Mouse (Mus musculus): Measurements from ENCODE around the gene Zglp1. TPM values are rescaled to one million over a fixed set of nuclear protein-coding genes. Genes with fewer than 3 reads are reported as not detected.

Zglp1 gene
- total RNA-seq, 1 experiment: 1.3 TPM

- in situ Hi-C loops (cut with MboI; ENCODE audit: low sequenced_read_pairs in 2 of 2, unreplicated experiment in 2 of 2): no loop called here
- no peak for DNase-seq (ENCODE audit: low read depth, low spot score)
- TF ChIP-seq ZC3H11A (IDR thresholded peaks at IDR 0.05; ENCODE audit: borderline replicate concordance, low read depth, low read length): no peak
- no peak for TF ChIP-seq MAFK (IDR thresholded peaks at IDR 0.05; ENCODE audit: insufficient read depth, low read depth, low read length)
- Histone ChIP-seq H3K4me3 (ENCODE audit: insufficient read depth in 1 of 2, low read depth in 1 of 2, low read length in 2 of 2, poor library complexity in 1 of 2, severe bottlenecking in 1 of 2) (no peak overlapping the region), H3K27ac (ENCODE audit: insufficient read depth, low read depth, low read length, poor library complexity, severe bottlenecking) (no peak overlapping the region), H3K9ac (ENCODE audit: insufficient read depth, low read depth, low read length, poor library complexity, severe bottlenecking) (no peak overlapping the region), H3K9me3 (ENCODE audit: control insufficient read depth, insufficient read depth, low read depth, low read length) (no peaks in the 10 kb centered on the region), H3K36me3 (ENCODE audit: control insufficient read depth, insufficient read depth, low read length, poor library complexity, severe bottlenecking) (no peaks in the 10 kb centered on the region), H3K4me1 (ENCODE audit: control insufficient read depth in 2 of 2, insufficient read depth in 2 of 2, low read length in 2 of 2, poor library complexity in 1 of 2) (peaks cover 0 to 15% of the 10 kb centered on the region in 2 experiments; a peak in 2 of 4 replicates)
These were observed 33.7 kb upstream of the Zglp1 start for GRCm38 (mm10) chr9:21100447-21101161.

DNA sequence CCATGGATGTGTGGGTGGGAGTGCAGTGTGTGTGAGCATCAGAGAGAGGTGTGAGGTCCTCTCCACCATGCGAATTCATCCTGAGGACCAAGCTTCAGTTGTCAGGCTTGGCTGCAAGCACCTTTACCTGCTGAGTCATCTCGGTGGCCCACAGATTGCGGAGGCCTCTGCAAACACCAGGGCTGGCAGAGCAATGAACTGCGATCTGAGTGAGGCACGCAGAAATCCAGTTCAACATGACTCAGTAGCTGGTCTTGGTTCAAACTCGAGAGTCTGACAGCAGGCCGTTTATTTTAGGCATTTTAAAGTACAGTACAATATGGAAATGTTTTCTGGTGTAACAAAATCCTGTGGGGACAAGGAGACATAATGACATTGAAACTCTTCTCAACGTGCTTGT lies 30.9 kb upstream of the Zglp1 start:
- TF ChIP-seq CHD2 (IDR thresholded peaks at IDR 0.05; ENCODE audit: low read depth, low read length) (no peak), HCFC1 (IDR thresholded peaks at IDR 0.05; ENCODE audit: borderline replicate concordance, insufficient read depth, low read length) (no peak), ZC3H11A (IDR thresholded peaks at IDR 0.05; ENCODE audit: borderline replicate concordance, low read depth, low read length) (no peak)
- in situ Hi-C loops (cut with MboI; ENCODE audit: low sequenced_read_pairs in 2 of 2, unreplicated experiment in 2 of 2): no loop called here
- H3K9ac ChIP-seq (ENCODE audit: insufficient read depth, low read depth, low read length, poor library complexity, severe bottlenecking): no peak overlapping the region

GRCm38 (mm10) chr9:21095958-21096357 lies 29.1 kb upstream of the Zglp1 start:
- H3K9me3 ChIP-seq (ENCODE audit: control insufficient read depth, insufficient read depth, low read depth, low read length): no peaks in the 10 kb centered on the region
- in situ Hi-C loops (cut with MboI; ENCODE audit: low sequenced_read_pairs in 2 of 2, unreplicated experiment in 2 of 2): no loop called here
- H3K36me3 ChIP-seq (ENCODE audit: control insufficient read depth, insufficient read depth, low read length, poor library complexity, severe bottlenecking): peaks cover 3% of the 10 kb centered on the region; the same call in 1 of the 2 replicates
- no peak overlapping the region for H3K27ac ChIP-seq (ENCODE audit: insufficient read depth, low read depth, low read length, poor library complexity, severe bottlenecking)
- H3K9ac ChIP-seq (ENCODE audit: insufficient read depth, low read depth, low read length, poor library complexity, severe bottlenecking): no peak overlapping the region
- no peak for DNase-seq (ENCODE audit: low read depth, low spot score)
- H3K4me1 ChIP-seq (ENCODE audit: control insufficient read depth in 2 of 2, insufficient read depth in 2 of 2, low read length in 2 of 2, poor library complexity in 1 of 2): peaks cover 2 to 15% of the 10 kb centered on the region in 2 experiments; a peak in 3 of 4 replicates
- TF ChIP-seq CHD2 (IDR thresholded peaks at IDR 0.05; ENCODE audit: low read depth, low read length): no peak
- H3K4me3 ChIP-seq (ENCODE audit: insufficient read depth in 1 of 2, low read depth in 1 of 2, low read length in 2 of 2, poor library complexity in 1 of 2, severe bottlenecking in 1 of 2): no peak overlapping the region

More for the DNA sequence above, 30.9 kb upstream of the Zglp1 start:
- Histone ChIP-seq H3K9me3 (ENCODE audit: control insufficient read depth, insufficient read depth, low read depth, low read length) (no peaks in the 10 kb centered on the region), H3K4me1 (ENCODE audit: control insufficient read depth in 2 of 2, insufficient read depth in 2 of 2, low read length in 2 of 2, poor library complexity in 1 of 2) (peaks cover 0 to 15% of the 10 kb centered on the region in 2 experiments; a peak in 2 of 4 replicates), H3K4me3 (ENCODE audit: insufficient read depth in 1 of 2, low read depth in 1 of 2, low read length in 2 of 2, poor library complexity in 1 of 2, severe bottlenecking in 1 of 2) (no peak overlapping the region), H3K27ac (ENCODE audit: insufficient read depth, low read depth, low read length, poor library complexity, severe bottlenecking) (no peak overlapping the region), H3K36me3 (ENCODE audit: control insufficient read depth, insufficient read depth, low read length, poor library complexity, severe bottlenecking) (peaks cover 3% of the 10 kb centered on the region; the same call in 1 of the 2 replicates)
- no peak for DNase-seq (ENCODE audit: low read depth, low spot score)

- DNase-seq (ENCODE audit: low read depth, low spot score): no peak
- H3K4me3 ChIP-seq (ENCODE audit: insufficient read depth in 1 of 2, low read depth in 1 of 2, low read length in 2 of 2, poor library complexity in 1 of 2, severe bottlenecking in 1 of 2): no peak overlapping the region
- H3K27ac ChIP-seq (ENCODE audit: insufficient read depth, low read depth, low read length, poor library complexity, severe bottlenecking): no peak overlapping the region
- peaks cover 2 to 6% of the 10 kb centered on the region in 2 experiments; a peak in 3 of 4 replicates for H3K4me1 ChIP-seq (ENCODE audit: control insufficient read depth in 2 of 2, insufficient read depth in 2 of 2, low read length in 2 of 2, poor library complexity in 1 of 2)
- TF ChIP-seq ZNF384 (IDR thresholded peaks at IDR 0.05; ENCODE audit: low read depth, low read length): no peak
- no peak for TF ChIP-seq CHD2 (IDR thresholded peaks at IDR 0.05; ENCODE audit: low read depth, low read length)
- TF ChIP-seq HCFC1 (IDR thresholded peaks at IDR 0.05; ENCODE audit: borderline replicate concordance, insufficient read depth, low read length): no peak
- TF ChIP-seq ZC3H11A (IDR thresholded peaks at IDR 0.05; ENCODE audit: borderline replicate concordance, low read depth, low read length): no peak
- no peak for TF ChIP-seq MAFK (IDR thresholded peaks at IDR 0.05; ENCODE audit: insufficient read depth, low read depth, low read length)
- in situ Hi-C loops (cut with MboI; ENCODE audit: low sequenced_read_pairs in 2 of 2, unreplicated experiment in 2 of 2): no loop called here
- peaks cover 25% of the 10 kb centered on the region for H3K36me3 ChIP-seq (ENCODE audit: control insufficient read depth, insufficient read depth, low read length, poor library complexity, severe bottlenecking)
- no peak overlapping the region for H3K9ac ChIP-seq (ENCODE audit: insufficient read depth, low read depth, low read length, poor library complexity, severe bottlenecking)
- H3K9me3 ChIP-seq (ENCODE audit: control insufficient read depth, insufficient read depth, low read depth, low read length): no peaks in the 10 kb centered on the region
These were observed 26.5 kb upstream of the Zglp1 start for GRCm38 (mm10) chr9:21093423-21093822.
